12 mouse cellular contexts compared by ENCODE assay signal in the genomic region with DNA sequence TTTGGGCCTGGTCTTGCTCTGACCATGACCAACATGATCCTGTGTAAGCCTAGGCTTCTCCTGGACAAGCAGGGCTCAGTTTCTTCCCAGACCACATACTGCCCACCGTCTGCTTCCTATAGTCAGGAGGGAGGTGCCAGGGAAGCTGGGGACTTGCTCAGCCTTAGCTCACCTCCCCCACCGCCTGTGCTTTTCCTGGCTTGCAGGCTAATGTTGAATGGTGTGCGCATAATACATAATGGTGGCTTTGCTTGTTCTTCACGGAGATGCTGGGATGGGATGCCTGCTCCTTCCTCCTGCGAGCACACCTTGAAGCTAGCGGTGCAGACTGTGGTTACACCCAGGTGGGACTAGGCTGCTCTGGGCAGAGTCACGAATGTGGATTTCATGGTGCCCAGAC.
"Had no signal": no experiment of that assay in that cellular context is flagged by ENCODE, and none has a peak within 500 bp of the region (broad histone marks: within the 10 kb centered on the region; RNA-seq: fewer than 3 reads in every experiment).

No protein-coding gene starts in this region.

- H3K4me1 ChIP-seq: liver, embryonic 13.5 days had no signal

- H3K9ac ChIP-seq: liver, embryonic 13.5 days had no signal

- H3K4me2 ChIP-seq: liver, embryonic 13.5 days had no signal

- H3K9me3 ChIP-seq: liver, embryonic 13.5 days had no signal

- H3K36me3 ChIP-seq: liver, embryonic 13.5 days had no signal

- DNase-seq: kidney, adult 18-20 months; kidney, postnatal 25 days; layer of hippocampus, adult 9-11 months; liver, embryonic 13.5 days; lung, adult 2 months; lung, postnatal 14 days; lung, postnatal 4 days; midbrain, embryonic 14.5 days; right cerebral cortex, postnatal 4 days; thymus, postnatal 25 days had no signal

- H3K4me3 ChIP-seq: layer of hippocampus, adult 2 months; liver, embryonic 13.5 days had no signal

- H3K27me3 ChIP-seq: liver, embryonic 13.5 days had no signal

- H3K27ac ChIP-seq: kidney, postnatal 0 days; layer of hippocampus, adult 2 months; liver, embryonic 13.5 days had no signal
